Mouse (Mus musculus) cerebellum, adult 2 months (tissue): ENCODE results near the gene Tmed4.
"Not testable (repeated sequence)": the region's sequence is repeated elsewhere in the genome, so short reads cannot be mapped to it uniquely, and the experiment has no call there.

Experiments
- CTCF ChIP-seq: fragments of 200-500 bp; IDR thresholded peaks from 2 replicates; pipeline ENCODE4 v1.5.1; 2011; ENCODE audit warnings: low read depth, mild to moderate bottlenecking, control low read depth, low read length, moderate library complexity, borderline replicate concordance; ENCODE audit not compliant: insufficient read depth
- POLR2A ChIP-seq: fragments of 200-500 bp; IDR thresholded peaks from 2 replicates; pipeline ENCODE4 v1.6.1; 2011; ENCODE audit warnings: low read length, control low read depth, borderline replicate concordance; ENCODE audit not compliant: insufficient read depth

DNA sequence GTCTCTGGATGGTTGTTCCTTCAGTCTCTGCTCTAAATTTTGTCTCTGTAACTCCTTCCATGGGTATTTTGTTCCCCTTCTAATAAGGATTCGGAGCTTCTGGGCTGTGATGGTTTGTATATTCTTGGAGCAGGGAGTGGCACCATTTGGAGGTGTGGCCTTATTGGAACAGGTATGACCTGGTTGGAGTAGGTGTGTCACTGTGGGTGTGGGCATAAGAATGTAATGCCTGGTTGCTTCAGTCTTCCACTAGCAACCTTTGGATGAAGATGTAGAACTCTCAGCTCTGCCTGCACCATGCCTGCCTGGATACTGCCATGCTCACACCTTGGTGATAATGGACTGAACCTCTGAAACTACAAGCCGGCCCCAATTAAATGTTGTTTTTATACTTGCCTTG is 20.1 kb downstream of the Tmed4 start:
- TF ChIP-seq CTCF, POLR2A: not testable (repeated sequence)
